Mouse (Mus musculus) lung, postnatal 10 days (tissue): ENCODE data around the gene Gm30083.
A peak's percentile ranks its signal among the peaks of the same experiment; 100 is the strongest.

ENCODE experiments used
- DNase-seq: peaks from one replicate; pipeline ENCODE4 v3.0.0; 2021

The Gm30083 gene

GRCm38 (mm10) chr14:33958841-33959240, 56.1 kb downstream of the Gm30083 start:
- DNase-seq = no peak

GRCm38 (mm10) chr14:33958186-33958585, 56.8 kb downstream of the Gm30083 start:
- DNase-seq = no peak

GRCm38 (mm10) chr14:33956055-33956454, 58.9 kb downstream of the Gm30083 start:
- DNase-seq = no peak

GRCm38 (mm10) chr14:33953761-33954160, 61.2 kb downstream of the Gm30083 start, which contains the start of gene Rbp3:
TSS of gene Rbp3 (plus strand) at chr14:33954003.
- DNase-seq = no peak

- DNase-seq = no peak
These were observed 62.6 kb downstream of the Gm30083 start for GRCm38 (mm10) chr14:33952233-33952981.

- DNase-seq = no peak
These were observed 68.9 kb downstream of the Gm30083 start for GRCm38 (mm10) chr14:33946125-33946524.

GRCm38 (mm10) chr14:33942222-33942621, 72.8 kb downstream of the Gm30083 start:
- DNase-seq = no peak

GRCm38 (mm10) chr14:33940739-33941138, 74.2 kb downstream of the Gm30083 start, which contains the start of gene Gdf2:
TSS of gene Gdf2 (plus strand) at chr14:33941039.
- DNase-seq = no peak

- DNase-seq = peak; percentile 79
These were observed 75.9 kb downstream of the Gm30083 start for GRCm38 (mm10) chr14:33939117-33939516.
